Mouse (Mus musculus) liver, adult (tissue): ENCODE measurements around the gene Dydc2.
A peak's percentile ranks its signal among the peaks of the same experiment; 100 is the strongest.

Source experiments
- GATA4 ChIP-seq: IDR thresholded peaks from 2 replicates; pipeline ENCODE4 v1.6.1; 2014; ENCODE audit warnings: mild to moderate bottlenecking, low read length; ENCODE audit not compliant: insufficient replicate concordance

Dydc2 gene

GRCm38 (mm10) chr14:41070343-41070742, 1.3 kb upstream of the Dydc2 start:
- no peak for TF ChIP-seq GATA4

- TF ChIP-seq GATA4, result no peak
Measured at GRCm38 (mm10) chr14:41066416-41066815, 2.6 kb downstream of the Dydc2 start.

- TF ChIP-seq GATA4, result no peak
Measured at GRCm38 (mm10) chr14:41065168-41065567, 3.8 kb downstream of the Dydc2 start.

DNA sequence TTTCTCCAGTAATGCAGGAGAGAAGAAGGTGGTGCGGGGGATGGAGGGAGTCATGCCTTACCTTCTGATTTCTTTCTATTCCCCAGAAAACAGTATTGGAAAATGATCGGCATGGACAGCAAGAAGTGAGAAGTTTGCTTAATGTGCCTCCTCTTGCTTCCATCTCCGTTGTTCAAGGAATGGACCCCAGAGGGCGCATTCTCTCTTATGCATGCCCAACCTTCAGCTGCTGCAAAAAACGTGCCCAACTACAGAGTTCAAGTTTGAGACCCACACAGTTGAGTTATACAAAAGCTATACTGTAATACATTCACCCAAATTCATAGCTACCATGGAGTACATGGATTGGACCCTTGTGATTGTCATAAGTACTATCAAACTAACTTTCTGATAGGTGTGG, 16.5 kb downstream of the Dydc2 start:
- no peak for TF ChIP-seq GATA4

DNA sequence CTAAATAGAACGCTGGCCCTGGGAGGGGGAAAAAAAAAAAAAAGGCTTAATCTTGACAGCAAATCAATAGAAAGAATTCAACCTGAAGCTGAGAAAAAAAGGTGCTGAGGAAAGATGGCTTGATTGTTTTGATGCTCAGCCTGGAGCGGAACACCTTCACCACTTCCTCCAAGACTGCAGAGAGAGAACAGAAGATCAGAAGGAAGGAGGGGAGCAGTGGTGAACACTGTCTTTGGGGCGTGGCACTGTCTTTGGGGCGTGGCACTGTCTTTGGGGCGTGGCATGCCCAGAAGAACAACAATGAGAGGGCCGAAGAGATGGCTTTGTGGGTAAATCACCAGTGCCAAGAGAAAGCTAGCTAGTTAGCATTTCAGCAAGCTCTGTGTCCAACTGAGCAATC, 18.5 kb downstream of the Dydc2 start:
- TF ChIP-seq GATA4, result no peak

- TF ChIP-seq GATA4, result no peak
Measured at GRCm38 (mm10) chr14:41047402-41047801, 21.6 kb downstream of the Dydc2 start.

- TF ChIP-seq GATA4, result no peak
Measured at GRCm38 (mm10) chr14:41035146-41035798, 33.7 kb downstream of the Dydc2 start.

DNA sequence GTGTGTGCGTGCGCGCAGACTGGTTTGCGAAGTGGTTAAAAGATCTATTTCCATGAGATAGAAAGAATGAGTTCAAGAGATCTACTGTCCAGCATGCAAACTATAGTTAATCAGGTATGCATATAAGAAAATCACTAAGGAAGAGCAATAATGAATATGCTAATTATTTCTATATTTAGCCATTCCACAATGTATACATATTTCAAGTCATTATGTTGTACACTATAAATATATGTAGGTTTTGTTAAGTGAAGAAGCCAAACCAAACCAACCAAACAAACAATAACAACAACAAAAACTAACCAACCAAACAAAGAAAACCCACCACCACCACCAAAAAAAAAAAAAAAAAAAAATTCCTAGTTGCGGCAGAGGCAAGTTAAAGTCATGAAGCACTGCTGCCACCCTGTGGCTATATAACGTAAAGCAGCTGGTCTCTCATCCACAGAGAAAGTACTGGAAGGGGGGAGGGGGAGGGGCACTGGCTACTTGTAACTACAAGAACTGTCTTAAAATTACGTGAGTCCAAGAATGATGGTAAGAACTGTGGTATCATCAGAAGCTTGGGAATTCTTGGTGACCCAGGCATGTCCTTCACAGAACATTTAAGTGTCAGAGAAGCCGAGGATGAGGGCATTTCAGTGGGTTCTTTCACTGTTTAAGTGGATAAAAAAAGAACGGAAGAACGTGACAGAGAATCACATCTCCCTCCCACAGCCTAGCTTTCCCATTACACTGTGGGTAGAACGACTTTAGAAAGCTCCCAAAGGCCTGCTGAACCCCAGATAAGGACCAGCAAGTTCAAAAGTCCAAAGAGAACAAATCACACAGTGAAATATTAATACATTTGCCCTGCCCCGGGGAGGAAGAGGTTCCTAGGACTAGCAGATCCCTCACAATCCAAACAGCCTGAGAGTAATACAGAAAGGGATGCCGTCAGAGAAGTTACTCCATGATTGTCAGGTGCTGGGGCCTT, 35.6 kb downstream of the Dydc2 start:
- TF ChIP-seq GATA4, result no peak

DNA sequence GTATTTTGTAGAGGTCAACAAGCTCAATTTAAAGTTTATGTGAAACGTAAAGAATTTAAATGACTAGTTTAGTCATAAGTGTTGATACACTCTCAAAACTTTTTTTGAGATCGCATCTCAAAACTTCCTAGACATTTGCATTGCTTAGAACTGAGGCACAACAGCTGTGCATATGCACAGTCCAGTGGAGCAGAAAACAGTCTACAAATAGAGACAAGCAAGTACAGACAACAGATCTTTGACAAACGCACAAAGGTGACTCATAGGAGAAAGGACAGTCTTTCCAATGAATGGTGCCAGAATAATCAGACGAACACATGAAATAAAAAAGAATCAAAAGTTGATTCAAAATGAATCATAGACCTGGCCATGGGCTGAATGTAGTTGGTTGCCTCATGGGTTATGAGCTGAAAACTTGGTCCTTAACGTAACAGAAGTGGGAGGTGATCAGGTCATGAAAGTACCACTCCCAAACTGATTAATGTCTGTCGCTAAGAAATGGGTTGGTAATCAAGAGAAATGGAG, 38.0 kb downstream of the Dydc2 start:
- no peak for TF ChIP-seq GATA4

GRCm38 (mm10) chr14:41029303-41029702, 39.7 kb downstream of the Dydc2 start:
- TF ChIP-seq GATA4, result no peak

DNA sequence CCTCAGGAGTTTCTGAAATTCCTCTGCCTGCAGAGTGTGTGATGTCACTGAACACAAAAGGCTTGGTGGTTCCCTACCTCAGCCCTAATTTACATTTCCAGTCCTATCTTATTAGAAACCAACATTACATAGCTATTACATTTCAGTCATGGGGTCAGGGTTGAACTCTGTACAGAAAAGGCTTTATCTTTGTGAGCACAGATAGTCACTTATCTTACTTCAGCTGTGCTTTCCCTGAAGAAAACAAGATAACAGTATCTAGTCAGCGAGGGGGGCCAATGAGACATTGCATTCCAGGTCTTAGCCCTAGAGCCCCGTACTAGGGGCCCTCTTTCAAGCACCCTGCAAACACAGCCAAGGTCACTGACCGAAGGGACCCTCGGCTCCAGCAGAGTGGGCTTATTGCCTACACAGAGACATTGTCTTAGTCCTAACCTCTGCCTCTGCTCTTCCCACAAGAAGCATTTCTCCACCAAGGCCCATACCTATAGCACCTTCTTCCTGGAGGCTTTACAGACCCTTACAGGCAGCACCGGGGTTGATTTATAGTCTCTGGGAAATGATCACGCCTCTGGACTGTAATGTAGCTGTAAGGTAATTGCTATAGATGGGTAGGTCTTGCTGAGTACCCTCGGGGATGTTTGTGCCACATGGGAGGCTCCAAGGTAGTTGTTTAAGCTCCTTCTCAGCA, 43.3 kb downstream of the Dydc2 start:
- no peak for TF ChIP-seq GATA4

- TF ChIP-seq GATA4, result no peak
Measured at GRCm38 (mm10) chr14:41025087-41025486, 43.9 kb downstream of the Dydc2 start.

DNA sequence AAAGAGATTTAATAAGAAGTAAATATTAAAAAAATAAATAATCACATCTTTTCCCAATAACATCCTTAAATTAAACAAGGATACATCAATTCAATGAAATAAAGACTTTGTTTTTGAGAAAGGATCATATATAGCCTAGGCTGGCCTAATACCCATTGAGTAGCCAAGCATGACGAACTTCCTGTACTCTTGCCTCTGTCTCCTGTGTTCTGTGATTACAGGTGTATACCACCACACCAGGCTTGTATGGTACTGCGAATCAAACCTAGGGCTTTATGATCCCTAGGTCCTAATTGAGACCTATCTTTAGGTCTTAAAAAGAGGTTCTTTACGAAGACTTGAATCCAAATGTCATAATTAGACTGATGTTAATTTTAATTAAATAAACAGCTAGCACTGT, 47.8 kb downstream of the Dydc2 start:
- TF ChIP-seq GATA4, result no peak

DNA sequence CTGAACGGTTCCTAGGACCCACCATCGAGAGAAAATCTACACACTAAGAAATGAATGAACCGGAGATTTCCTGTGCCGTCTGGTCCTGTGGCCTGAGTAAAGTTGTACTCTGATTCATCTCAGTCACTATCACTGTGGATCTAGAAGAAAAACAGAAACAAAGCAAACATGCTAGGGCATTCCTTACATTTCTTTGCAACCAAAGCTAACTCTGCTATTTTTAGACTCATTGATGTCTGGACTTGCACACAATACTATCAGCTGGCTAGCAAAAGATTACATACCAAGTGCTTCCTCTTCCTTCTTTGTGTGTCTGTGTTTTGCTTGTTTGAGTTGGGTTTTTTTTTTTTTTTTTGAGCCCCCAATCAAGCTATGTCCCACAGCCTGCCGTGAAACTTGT, 51.5 kb downstream of the Dydc2 start:
- TF ChIP-seq GATA4, result peak; percentile 59; the same call in 1 of the 2 replicates

GRCm38 (mm10) chr14:41014701-41015240, 54.2 kb downstream of the Dydc2 start:
- no peak for TF ChIP-seq GATA4
